ENCODE assay signal across 9 mouse cellular contexts in the genomic region with DNA sequence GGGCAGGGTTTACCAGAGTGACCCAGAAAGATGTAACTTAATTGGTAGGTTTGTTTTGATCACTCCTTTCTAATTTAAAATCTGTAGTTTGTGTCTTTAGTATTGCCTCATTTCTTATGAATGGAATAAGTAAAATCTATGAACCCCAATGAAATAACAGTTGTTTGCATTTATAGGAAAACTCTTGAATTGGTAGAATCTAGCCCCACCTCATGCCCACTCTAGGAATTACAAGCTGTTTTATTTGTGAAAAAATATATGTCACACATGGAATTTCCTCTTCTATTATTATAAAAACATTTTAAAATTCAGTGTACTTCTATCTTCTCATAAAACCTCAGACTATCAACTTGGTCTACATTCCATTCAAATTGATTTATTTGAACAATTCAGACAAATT. TPM values are rescaled to one million over a fixed set of nuclear protein-coding genes. Genes with fewer than 3 reads are reported as not detected.
DNase-seq lines count a peak whose midpoint lies in the region; ATAC-seq and TF ChIP-seq lines count a peak whose summit lies in the region.
"Had no signal": no experiment of that assay in that cellular context is flagged by ENCODE, and none has a peak within 500 bp of the region (broad histone marks: within the 10 kb centered on the region; RNA-seq: fewer than 3 reads in every experiment).

No protein-coding gene starts in this region.

- no peak for ATAC-seq in liver, postnatal 0 days
- ATAC-seq in liver, embryonic 12.5 days: no peak
- peak; percentile 57 for ATAC-seq in activated CD4-positive, CD25-positive, alpha-beta regulatory T cell, adult 4 months

- H3K4me3 ChIP-seq in gastrocnemius, adult 2 months: no peak overlapping the region
- H3K4me3 ChIP-seq in liver, postnatal 0 days (ENCODE audit: low read depth, low read length): no peak overlapping the region
- no peak overlapping the region for H3K4me3 ChIP-seq in liver, embryonic 12.5 days
- H3K4me3 ChIP-seq: limb, embryonic 15.5 days had no signal

- no peaks in the 10 kb centered on the region for H3K36me3 ChIP-seq in liver, postnatal 0 days (replicated peaks; ENCODE audit: insufficient read depth, low read length)
- H3K36me3 ChIP-seq in liver, embryonic 12.5 days: 0 out of 2 replicates have a peak, but pooled peaks cover 8% of the 10 kb centered on the region
- H3K36me3 ChIP-seq: limb, embryonic 15.5 days had no signal

- DNase-seq in gastrocnemius, adult 2 months: no peak
- DNase-seq in gastrocnemius, postnatal 14 days: no peak
- no peak for DNase-seq in liver, postnatal 0 days
- DNase-seq in lung, postnatal 10 days: peak; percentile 38
- no peak for DNase-seq in urinary bladder, adult 2 months (ENCODE audit: low spot score)
- DNase-seq in neural tube, embryonic 10.5 days (ENCODE audit: extremely low spot score, low spot score): no peak

- no peaks in the 10 kb centered on the region for H3K4me1 ChIP-seq in liver, postnatal 0 days (ENCODE audit: insufficient read depth)
- H3K4me1 ChIP-seq in liver, embryonic 12.5 days: no peaks in the 10 kb centered on the region
- H3K4me1 ChIP-seq: limb, embryonic 15.5 days had no signal

- no peak overlapping the region for H3K4me2 ChIP-seq in liver, postnatal 0 days (ENCODE audit: low read depth, low read length)
- H3K4me2 ChIP-seq in liver, embryonic 12.5 days: no peak overlapping the region
- H3K4me2 ChIP-seq: limb, embryonic 15.5 days had no signal

- no peaks in the 10 kb centered on the region for H3K27me3 ChIP-seq in liver, postnatal 0 days (ENCODE audit: insufficient read depth, low read length)
- no peaks in the 10 kb centered on the region for H3K27me3 ChIP-seq in liver, embryonic 12.5 days (replicated peaks)
- H3K27me3 ChIP-seq: limb, embryonic 15.5 days had no signal

- H3K27ac ChIP-seq in gastrocnemius, adult 2 months: no peak overlapping the region
- H3K27ac ChIP-seq in liver, postnatal 0 days (ENCODE audit: low read depth): no peak overlapping the region
- H3K27ac ChIP-seq in liver, embryonic 12.5 days: no peak overlapping the region
- H3K27ac ChIP-seq: limb, embryonic 15.5 days had no signal

- intact Hi-C loops in gastrocnemius, adult 2 months (cut with DNase I): no loop called here
- intact Hi-C loops in gastrocnemius, postnatal 14 days (cut with DNase I; ENCODE audit: low total_unique reads): no loop called here

- TF ChIP-seq EP300 in liver, postnatal 0 days (IDR thresholded peaks at IDR 0.05; ENCODE audit: low read depth): no peak

- TF ChIP-seq CTCF in gastrocnemius, adult 2 months (IDR thresholded peaks at IDR 0.05): peak; percentile 82
- TF ChIP-seq CTCF in liver, postnatal 0 days (IDR thresholded peaks at IDR 0.05; ENCODE audit: low read depth): peak; percentile 54

- H3K9ac ChIP-seq in liver, postnatal 0 days (replicated peaks): no peak overlapping the region
- no peak overlapping the region for H3K9ac ChIP-seq in liver, embryonic 12.5 days
- H3K9ac ChIP-seq: limb, embryonic 15.5 days had no signal

- H3K9me3 ChIP-seq in liver, postnatal 0 days (ENCODE audit: low read length): no peaks in the 10 kb centered on the region
- no peaks in the 10 kb centered on the region for H3K9me3 ChIP-seq in liver, embryonic 12.5 days (replicated peaks)
- H3K9me3 ChIP-seq: limb, embryonic 15.5 days had no signal

RNA-seq across cellular contexts. Expression of gene Pgm1, which starts 47.3 kb away (rescaled TPM):
- 1,000 to 10,000 TPM; 1,079 to 1,367 TPM for total RNA-seq in gastrocnemius, adult 2 months (2021)
- 100 to 1,000 TPM; 889 to 917 TPM for total RNA-seq in gastrocnemius, postnatal 14 days (2021)
- polyA plus RNA-seq in liver, postnatal 0 days (2015; fragmentation: Nextera tagmentation; extraction: Ambion mirVana): 144 and 145 TPM in 2 replicates
- polyA plus RNA-seq in liver, embryonic 12.5 days (2016; fragmentation: Nextera tagmentation; extraction: Ambion mirVana): 60.2 and 64.7 TPM in 2 replicates
- polyA plus RNA-seq in activated CD4-positive, CD25-positive, alpha-beta regulatory T cell, adult 4 months (2017; shearing (Covaris generic)): 10 to 100 TPM; 32.1 to 34.2 TPM
- 53.3 and 54.5 TPM in 2 replicates for polyA plus RNA-seq in urinary bladder, adult 2 months (2012; rRNA removed)

RNA-seq across cellular contexts. Expression of gene Itgb3bp, which starts 47.7 kb away (rescaled TPM):
- 1 to 10 TPM; 3.7 to 5.1 TPM for total RNA-seq in gastrocnemius, adult 2 months (2021)
- total RNA-seq in gastrocnemius, postnatal 14 days (2021): 1 to 10 TPM; 4.1 TPM
- polyA plus RNA-seq in liver, postnatal 0 days (2015; fragmentation: Nextera tagmentation; extraction: Ambion mirVana): 8.9 and 12.2 TPM in 2 replicates
- polyA plus RNA-seq in liver, embryonic 12.5 days (2016; fragmentation: Nextera tagmentation; extraction: Ambion mirVana): 29.7 and 30.0 TPM in 2 replicates
- polyA plus RNA-seq in activated CD4-positive, CD25-positive, alpha-beta regulatory T cell, adult 4 months (2017; shearing (Covaris generic)): 10 to 100 TPM; 23.7 to 33.1 TPM
- 6.2 and 7.3 TPM in 2 replicates for polyA plus RNA-seq in urinary bladder, adult 2 months (2012; rRNA removed)

RNA-seq across cellular contexts. Expression of gene Efcab7, which starts 52.9 kb away (rescaled TPM):
- total RNA-seq in gastrocnemius, adult 2 months (2021): 1 to 10 TPM; 1.1 to 1.6 TPM
- 1 to 10 TPM; 2.5 to 2.7 TPM for total RNA-seq in gastrocnemius, postnatal 14 days (2021)
- polyA plus RNA-seq in liver, postnatal 0 days (2015; fragmentation: Nextera tagmentation; extraction: Ambion mirVana): 2.6 and 3.0 TPM in 2 replicates
- polyA plus RNA-seq in liver, embryonic 12.5 days (2016; fragmentation: Nextera tagmentation; extraction: Ambion mirVana): 8.8 and 11.0 TPM in 2 replicates
- 1 to 10 TPM; 4.5 to 5.6 TPM for polyA plus RNA-seq in activated CD4-positive, CD25-positive, alpha-beta regulatory T cell, adult 4 months (2017; shearing (Covaris generic))
- polyA plus RNA-seq in urinary bladder, adult 2 months (2012; rRNA removed): 12.5 and 15.4 TPM in 2 replicates
